Mouse (Mus musculus) liver, embryonic 14.5 days (tissue): ENCODE data around the gene Lcorl.

ENCODE experiments used
- CTCF ChIP-seq: IDR thresholded peaks from 2 replicates; pipeline ENCODE4 v1.5.1; 2016; ENCODE audit warnings: antibody characterized with exemption, low read depth, control low read depth
- EP300 ChIP-seq: IDR thresholded peaks from 2 replicates; pipeline ENCODE4 v1.6.1; 2016; ENCODE audit warnings: antibody characterized with exemption, low read depth

DNA sequence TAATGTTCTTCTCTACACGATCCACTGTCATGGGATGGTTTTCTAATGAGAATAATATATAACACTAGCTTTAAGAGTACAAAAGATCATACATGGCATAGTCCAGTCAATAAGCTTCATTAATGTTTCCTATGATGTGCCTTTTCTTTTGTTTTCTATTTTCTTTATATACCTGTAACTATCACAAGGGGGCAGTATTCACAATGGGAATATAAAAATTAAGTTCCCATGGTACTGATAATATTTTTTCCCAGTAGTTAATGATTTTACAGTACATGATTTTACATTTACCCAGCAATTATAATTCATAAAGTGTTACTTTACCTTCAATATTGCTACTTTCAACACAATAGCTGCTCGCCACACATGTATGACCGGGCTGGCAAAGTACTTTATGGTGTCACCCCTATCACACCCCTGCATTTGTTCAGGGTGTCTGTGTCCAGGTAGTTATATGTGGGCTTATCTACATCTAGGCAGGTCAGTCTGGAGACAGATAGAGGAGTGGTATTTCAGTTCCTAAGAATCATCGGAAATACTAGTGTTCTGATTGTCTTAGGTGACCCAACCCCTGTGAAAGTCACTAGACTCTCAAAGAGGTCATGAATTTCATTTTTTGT, 99.8 kb downstream of the Lcorl start:
- no peak for TF ChIP-seq EP300
- peak; percentile 24; the same call in 1 of the 2 replicates for TF ChIP-seq CTCF
